Mouse (Mus musculus): Measurements from ENCODE around the gene Isoc2b. TPM values are rescaled to one million over a fixed set of nuclear protein-coding genes. Genes with fewer than 3 reads are reported as not detected.

Isoc2b gene
- polyA plus RNA-seq, 1 experiment: not detected

DNA sequence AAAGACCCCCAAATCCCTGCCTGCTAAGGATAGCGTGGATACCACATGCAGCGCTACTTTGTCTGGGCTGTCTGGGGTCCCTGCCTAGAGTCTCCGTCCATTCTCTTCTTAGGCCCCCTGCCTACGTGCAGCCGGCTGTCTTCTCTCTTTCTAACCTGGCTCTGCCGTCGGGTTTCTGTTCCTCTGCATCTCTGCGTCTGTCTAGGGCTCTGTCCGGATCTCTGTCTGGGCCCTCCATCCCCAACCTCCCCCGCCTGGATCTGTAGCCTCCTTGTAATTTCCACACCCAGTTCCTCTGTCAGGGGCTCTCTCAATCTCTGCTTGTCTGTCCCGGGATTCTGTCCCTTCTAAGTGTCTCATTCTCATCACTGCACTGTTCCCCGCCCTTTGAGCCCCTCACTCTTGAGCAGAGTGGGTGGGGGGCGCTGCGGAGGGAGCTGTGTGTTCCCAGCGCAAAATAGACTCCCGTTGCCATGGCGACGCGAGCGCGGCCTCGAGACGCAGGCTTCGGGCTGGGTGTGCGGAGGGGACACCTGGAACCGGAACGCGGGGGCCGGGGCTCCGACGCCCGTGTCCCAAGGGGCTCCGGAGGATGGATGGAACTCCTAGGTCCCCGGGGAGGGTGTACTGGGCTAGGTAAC, 26.3 kb downstream of the Isoc2b start:
- Histone ChIP-seq H3K27ac (ENCODE audit: insufficient read depth, low read depth, low read length) (peak overlapping the region; percentile 81), H3K4me1 (ENCODE audit: control insufficient read depth, insufficient read depth, low read length) (peaks cover 12% of the 10 kb centered on the region), H3K4me3 (ENCODE audit: insufficient read depth, low read depth, low read length) (peak overlapping the region; percentile 76)
- 0 out of 2 replicates have a peak, but pooled peaks have one; percentile 5 for TF ChIP-seq CTCF (IDR thresholded peaks at IDR 0.05; ENCODE audit: insufficient read depth, low read depth, low read length)
- TF ChIP-seq POLR2A (IDR thresholded peaks at IDR 0.05; ENCODE audit: insufficient read depth, low read depth, low read length): no peak
- WGBS: 1% methylated on average over 34 of the region's 34 CpGs

DNA sequence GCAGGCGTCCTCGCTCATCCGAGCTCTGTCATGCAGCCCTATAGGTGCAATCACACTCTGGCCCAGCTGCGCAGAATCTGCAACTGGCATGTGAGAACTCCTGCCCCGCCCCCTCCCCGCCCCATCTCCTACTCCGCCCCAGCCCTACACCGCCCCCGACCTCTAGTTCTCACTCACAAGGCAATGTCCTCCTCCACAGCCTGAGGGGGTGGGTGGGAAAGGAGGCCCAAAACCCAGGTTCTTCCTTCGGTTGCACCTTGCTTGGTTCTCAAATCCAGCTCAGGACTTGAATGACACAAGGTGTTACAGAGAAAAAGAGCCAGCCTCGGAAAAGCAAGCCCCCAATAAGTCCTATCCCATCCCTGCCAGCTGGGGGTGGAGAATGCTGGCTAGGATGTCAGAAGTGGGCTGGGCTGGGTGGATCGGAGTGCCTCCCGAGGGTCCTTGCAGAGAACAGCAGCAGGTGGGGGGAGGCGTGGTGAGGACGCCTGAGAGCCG, 27.4 kb downstream of the Isoc2b start:
- 2% methylated on average over 16 of the region's 16 CpGs for WGBS
- H3K4me3 ChIP-seq (ENCODE audit: insufficient read depth, low read depth, low read length): peak overlapping the region; percentile 76
- H3K27ac ChIP-seq (ENCODE audit: insufficient read depth, low read depth, low read length): peak overlapping the region; percentile 81
- peaks cover 16% of the 10 kb centered on the region for H3K4me1 ChIP-seq (ENCODE audit: control insufficient read depth, insufficient read depth, low read length)
- 0 out of 2 replicates have a peak, but pooled peaks have one; percentile 21 for TF ChIP-seq CTCF (IDR thresholded peaks at IDR 0.05; ENCODE audit: insufficient read depth, low read depth, low read length)
- 0 out of 2 replicates have a peak, but pooled peaks have one; percentile 24 for TF ChIP-seq POLR2A (IDR thresholded peaks at IDR 0.05; ENCODE audit: insufficient read depth, low read depth, low read length)

DNA sequence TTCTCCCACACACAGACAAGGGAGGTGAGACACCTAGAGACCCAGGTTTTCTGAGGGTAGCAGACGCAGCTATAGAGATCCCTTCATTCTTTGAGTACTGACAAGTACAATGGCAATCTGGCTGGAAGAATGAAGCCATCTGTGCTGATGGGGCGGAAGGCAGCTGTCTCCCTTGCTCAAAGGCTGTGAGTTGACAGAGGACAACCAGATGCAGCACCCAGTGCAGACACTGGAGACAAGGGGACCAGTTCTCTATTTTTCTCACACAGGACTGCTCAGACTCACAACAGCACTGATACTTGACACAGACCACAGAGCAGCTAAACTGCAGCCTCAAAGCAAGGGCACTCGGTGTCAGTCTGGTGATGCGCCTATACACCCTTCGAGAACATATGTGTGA, 28.0 kb downstream of the Isoc2b start:
- H3K4me3 ChIP-seq (ENCODE audit: insufficient read depth, low read depth, low read length): peak overlapping the region; percentile 76
- no peak for TF ChIP-seq POLR2A (IDR thresholded peaks at IDR 0.05; ENCODE audit: insufficient read depth, low read depth, low read length)
- no peak for TF ChIP-seq CTCF (IDR thresholded peaks at IDR 0.05; ENCODE audit: insufficient read depth, low read depth, low read length)
- H3K4me1 ChIP-seq (ENCODE audit: control insufficient read depth, insufficient read depth, low read length): peaks cover 17% of the 10 kb centered on the region
- WGBS: 42% methylated on average over 5 of the region's 5 CpGs
- peak overlapping the region; percentile 9; the same call in 1 of the 2 replicates for H3K27ac ChIP-seq (ENCODE audit: insufficient read depth, low read depth, low read length)

DNA sequence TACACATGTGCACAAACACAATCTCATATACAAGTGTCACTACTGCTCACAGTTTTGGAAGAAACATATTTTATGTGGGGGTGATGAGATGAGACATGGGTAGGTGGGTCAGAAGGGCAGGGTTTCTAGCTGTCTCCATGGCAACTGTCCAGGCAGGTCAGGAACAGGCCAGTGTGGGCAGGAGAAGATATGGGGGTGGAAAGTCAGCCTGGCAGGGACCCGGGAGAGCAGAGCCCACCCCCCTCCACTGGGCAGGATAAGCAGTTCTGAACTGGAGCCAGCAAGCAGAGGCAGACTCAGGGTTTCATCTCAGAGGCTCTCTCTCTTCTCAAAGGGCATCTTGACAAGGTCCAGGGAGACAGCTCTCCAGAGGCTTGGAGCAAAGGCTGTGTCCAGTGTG, 32.4 kb downstream of the Isoc2b start:
- no peak overlapping the region for H3K4me3 ChIP-seq (ENCODE audit: insufficient read depth, low read depth, low read length)
- no peak overlapping the region for H3K27ac ChIP-seq (ENCODE audit: insufficient read depth, low read depth, low read length)
- WGBS: 5% methylated on average over 1 of the region's 1 CpGs
- H3K4me1 ChIP-seq (ENCODE audit: control insufficient read depth, insufficient read depth, low read length): peaks cover 26% of the 10 kb centered on the region
- no peak for TF ChIP-seq POLR2A (IDR thresholded peaks at IDR 0.05; ENCODE audit: insufficient read depth, low read depth, low read length)

DNA sequence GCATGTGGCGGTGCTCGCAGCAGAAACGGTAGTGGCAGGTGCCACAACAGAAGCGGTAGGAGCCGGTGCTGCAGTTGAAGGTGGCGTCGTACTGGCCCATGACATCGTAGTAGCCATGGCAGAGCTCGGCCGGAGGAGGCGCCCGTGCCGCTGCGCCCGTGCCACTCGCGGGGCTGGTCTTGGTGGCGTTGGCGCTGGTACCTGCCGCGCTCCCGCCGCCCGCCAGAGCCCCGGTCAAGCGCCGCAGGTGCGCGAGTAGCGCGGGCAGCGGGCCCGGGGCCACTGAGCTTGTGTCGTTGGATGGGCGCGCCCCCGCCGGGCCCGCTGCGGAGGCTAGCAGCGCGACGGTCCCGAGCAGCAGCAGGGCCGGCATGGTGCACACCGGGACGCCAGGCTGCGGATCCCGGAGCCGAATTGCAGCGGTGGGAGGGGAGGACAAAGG, 33.7 kb downstream of the Isoc2b start:
- TF ChIP-seq CTCF (IDR thresholded peaks at IDR 0.05; ENCODE audit: insufficient read depth, low read depth, low read length) (no peak), POLR2A (IDR thresholded peaks at IDR 0.05; ENCODE audit: insufficient read depth, low read depth, low read length) (no peak)
- peaks cover 17% of the 10 kb centered on the region for H3K4me1 ChIP-seq (ENCODE audit: control insufficient read depth, insufficient read depth, low read length)
- WGBS: 2% methylated on average over 51 of the region's 51 CpGs
- no peak overlapping the region for H3K27ac ChIP-seq (ENCODE audit: insufficient read depth, low read depth, low read length)
- peak overlapping the region; percentile 50 for H3K4me3 ChIP-seq (ENCODE audit: insufficient read depth, low read depth, low read length)

DNA sequence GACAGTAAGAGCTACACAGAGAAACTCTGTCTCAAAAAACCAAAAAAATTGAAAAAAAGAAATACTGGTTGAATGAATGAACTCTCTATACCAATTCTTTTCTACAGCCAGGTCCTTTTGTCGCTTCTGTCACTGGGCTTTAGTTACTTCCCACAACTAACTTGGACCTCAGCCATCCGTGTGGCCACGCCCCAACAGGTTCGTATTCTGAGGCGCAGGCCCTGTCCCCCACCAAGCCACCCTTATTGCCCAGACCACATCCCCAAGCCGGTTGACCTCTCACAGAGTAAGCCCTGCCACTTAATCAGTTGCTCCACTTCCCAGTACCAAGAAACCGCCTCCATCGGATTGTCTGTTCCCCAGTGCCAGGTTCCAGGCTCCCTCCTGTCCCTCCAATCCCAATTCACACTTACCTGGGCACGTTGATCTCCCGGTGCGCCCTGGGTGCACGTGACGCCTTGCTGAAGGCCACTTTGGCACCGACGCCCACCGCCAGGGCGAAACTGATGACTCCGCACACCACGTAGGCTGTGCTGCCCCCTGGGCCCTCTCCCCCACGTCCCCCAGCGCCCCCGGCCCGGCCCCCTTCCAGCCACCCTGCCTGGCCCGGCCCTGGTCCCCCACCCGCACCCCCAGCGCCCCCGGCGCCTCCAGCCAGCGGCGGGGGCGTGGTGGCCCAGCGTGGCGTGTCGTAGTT, 34.3 kb downstream of the Isoc2b start:
- TF ChIP-seq CTCF (IDR thresholded peaks at IDR 0.05; ENCODE audit: insufficient read depth, low read depth, low read length) (no peak), POLR2A (IDR thresholded peaks at IDR 0.05; ENCODE audit: insufficient read depth, low read depth, low read length) (no peak)
- 24% methylated on average over 34 of the region's 34 CpGs for WGBS
- no peak overlapping the region for H3K27ac ChIP-seq (ENCODE audit: insufficient read depth, low read depth, low read length)

DNA sequence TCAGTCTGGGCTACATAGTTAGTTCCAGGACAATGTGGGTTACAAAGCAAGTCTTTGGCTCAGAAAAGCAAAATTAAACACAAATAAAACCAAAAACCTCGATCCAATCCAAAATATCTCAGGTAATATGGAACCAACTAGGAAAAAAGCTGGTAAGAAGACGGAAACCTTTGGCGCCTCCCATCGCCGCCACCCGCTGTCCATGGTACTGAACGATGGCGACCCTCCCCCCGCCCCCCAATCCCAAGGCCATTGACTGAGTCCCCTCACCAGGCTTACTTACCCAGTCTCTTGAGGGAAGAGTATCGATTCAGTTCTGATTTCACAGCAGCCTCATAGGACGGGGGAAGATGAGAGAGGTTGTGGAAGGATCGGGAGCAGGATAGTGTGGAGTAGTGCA, 39.6 kb downstream of the Isoc2b start:
- Histone ChIP-seq H3K27ac (ENCODE audit: insufficient read depth, low read depth, low read length) (no peak overlapping the region), H3K4me3 (ENCODE audit: insufficient read depth, low read depth, low read length) (no peak overlapping the region), H3K4me1 (ENCODE audit: control insufficient read depth, insufficient read depth, low read length) (no peaks in the 10 kb centered on the region)
- no peak for TF ChIP-seq POLR2A (IDR thresholded peaks at IDR 0.05; ENCODE audit: insufficient read depth, low read depth, low read length)
- no peak for TF ChIP-seq CTCF (IDR thresholded peaks at IDR 0.05; ENCODE audit: insufficient read depth, low read depth, low read length)
- 27% methylated on average over 12 of the region's 12 CpGs for WGBS

More for the DNA sequence above, 34.3 kb downstream of the Isoc2b start:
- Histone ChIP-seq H3K4me3 (ENCODE audit: insufficient read depth, low read depth, low read length) (peak overlapping the region; percentile 50), H3K4me1 (ENCODE audit: control insufficient read depth, insufficient read depth, low read length) (peaks cover 17% of the 10 kb centered on the region)

DNA sequence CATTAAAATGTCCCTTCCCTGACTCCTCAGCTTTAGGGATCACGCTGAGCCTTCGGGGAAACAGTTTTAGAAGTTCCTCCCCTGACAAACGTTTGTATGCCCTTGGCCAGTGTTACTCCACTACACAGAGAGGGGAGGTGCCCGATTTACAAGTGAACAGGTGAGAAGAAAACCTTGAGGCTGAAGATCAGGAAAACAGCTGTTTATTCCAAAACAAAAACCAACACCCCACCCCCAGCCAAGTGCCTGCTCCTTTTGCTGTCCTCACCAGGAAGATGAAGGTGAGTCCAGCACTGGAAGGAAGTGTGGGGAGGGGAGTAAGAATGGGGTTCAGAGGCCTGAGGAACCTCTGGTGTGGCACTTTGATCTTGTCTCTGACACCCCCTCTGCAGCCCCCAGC, 44.7 kb downstream of the Isoc2b start:
- TF ChIP-seq POLR2A (IDR thresholded peaks at IDR 0.05; ENCODE audit: insufficient read depth, low read depth, low read length): no peak
- TF ChIP-seq CTCF (IDR thresholded peaks at IDR 0.05; ENCODE audit: insufficient read depth, low read depth, low read length): no peak
- Histone ChIP-seq H3K4me1 (ENCODE audit: control insufficient read depth, insufficient read depth, low read length) (no peaks in the 10 kb centered on the region), H3K4me3 (ENCODE audit: insufficient read depth, low read depth, low read length) (no peak overlapping the region), H3K27ac (ENCODE audit: insufficient read depth, low read depth, low read length) (no peak overlapping the region)
- WGBS: 60% methylated on average over 4 of the region's 4 CpGs

Data from olfactory bulb, adult 2 months (tissue).